Mouse (Mus musculus): Measurements from ENCODE around the gene Enc1.

Gene Enc1

DNA sequence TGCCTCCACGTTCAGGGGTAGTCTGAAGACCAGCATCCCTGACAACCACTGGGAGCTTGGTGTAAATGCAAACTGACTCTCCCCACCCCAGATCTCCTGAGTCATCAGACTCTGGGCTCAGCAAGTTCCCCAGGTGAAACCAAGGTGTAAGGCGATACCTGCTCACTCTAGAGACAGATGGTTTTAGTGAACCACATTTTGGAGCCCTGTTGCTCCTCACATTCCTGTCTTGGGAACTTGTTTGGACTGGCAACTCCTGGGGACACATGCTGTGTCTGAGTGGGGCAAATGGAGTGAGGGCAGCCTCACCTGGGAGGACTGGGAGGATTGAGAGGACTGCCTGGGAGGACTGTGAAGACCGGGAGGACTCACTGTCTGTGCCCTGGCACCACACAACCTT, 13.1 kb upstream of the Enc1 start:
- DNase-seq (ENCODE audit: low spot score): no peak

DNA sequence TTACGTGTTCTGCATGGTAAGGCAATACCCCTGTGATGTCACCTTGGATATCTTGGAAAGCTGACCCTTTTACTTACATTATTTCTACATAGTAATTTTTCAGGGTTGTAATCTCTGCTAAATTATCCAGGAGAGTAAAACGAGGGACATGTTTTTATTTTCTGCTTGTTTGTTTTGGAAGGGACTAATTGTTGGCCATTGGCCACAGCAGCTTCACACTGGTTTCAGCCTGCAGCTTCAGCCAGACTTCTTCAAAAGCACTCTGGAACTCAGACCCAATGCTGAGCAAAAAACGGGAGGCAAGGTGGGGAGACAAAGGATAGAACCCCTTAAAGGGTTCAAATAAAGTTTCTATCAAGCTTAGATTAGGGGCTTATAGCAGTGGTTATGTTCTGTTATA, 10.8 kb upstream of the Enc1 start:
- no peak for DNase-seq (ENCODE audit: low spot score)

DNA sequence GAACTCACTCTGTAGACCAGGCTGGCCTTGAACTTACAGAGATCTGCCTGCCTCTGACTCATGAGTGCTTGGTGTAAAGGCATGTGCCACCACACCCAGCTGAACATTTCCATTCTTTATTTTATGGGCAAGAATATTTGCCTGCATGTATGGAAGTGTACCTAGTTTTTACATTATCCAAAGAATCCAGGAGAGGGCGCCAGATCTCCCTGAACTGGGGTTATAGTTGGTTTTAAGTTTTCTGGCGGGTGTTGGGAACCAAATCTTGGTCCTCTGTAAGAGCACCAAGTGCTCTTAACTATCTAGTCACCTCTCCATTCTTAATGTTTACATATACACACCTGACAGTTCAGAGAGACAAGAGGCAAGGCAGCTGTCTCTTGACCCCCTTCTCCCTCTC, 7.8 kb upstream of the Enc1 start:
- no peak for DNase-seq (ENCODE audit: low spot score)

DNA sequence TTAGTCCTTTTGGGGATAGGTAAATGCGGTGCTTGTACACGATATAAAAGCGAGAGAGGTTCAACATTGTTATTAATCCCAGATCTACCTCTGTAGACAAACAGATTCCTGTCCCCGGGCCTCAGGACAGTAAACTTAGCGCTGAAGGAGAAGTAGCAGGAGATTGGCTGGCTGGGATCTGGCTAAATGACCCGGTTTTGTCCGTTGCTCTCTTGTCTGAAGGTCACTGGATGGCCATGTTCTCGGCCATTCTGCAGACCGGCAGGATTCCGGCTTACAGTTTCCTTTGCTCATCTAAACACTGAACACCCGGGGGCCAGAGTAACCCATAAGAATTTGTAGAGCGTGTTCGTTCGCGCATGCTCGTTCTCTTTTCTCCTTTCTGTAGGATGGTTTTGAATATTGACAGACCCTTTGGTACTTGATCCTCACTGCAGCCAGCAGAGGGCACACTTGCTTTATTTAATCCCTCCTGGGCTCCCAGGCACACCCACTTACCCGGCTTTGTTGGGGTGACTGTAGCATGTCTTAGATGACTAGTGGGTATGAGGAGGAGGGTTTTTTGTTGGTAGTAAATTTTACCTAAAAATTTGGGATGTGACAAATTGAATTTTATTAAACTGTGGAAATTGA, 6.0 kb upstream of the Enc1 start:
- DNase-seq (ENCODE audit: low spot score): peak; percentile 83

DNA sequence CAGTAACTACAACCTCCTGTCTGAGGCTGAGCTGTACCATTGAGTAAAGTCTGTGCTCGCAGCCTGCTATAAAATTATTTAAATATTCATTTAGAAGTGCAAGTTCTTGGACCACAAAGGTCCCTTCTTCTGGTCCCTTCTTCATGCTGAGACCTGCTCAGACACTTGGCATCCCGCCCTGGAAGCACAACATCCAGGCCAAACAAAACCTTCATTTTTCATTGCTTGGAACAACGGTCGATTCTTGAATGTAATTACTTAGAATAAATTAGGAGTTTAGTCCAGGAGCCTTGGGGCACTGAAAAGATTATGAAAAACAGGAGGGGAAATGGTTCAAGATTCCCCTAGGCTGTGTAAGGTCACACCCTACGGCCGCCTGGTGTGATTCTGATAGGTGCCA, 5.0 kb upstream of the Enc1 start:
- DNase-seq (ENCODE audit: low spot score): no peak

DNA sequence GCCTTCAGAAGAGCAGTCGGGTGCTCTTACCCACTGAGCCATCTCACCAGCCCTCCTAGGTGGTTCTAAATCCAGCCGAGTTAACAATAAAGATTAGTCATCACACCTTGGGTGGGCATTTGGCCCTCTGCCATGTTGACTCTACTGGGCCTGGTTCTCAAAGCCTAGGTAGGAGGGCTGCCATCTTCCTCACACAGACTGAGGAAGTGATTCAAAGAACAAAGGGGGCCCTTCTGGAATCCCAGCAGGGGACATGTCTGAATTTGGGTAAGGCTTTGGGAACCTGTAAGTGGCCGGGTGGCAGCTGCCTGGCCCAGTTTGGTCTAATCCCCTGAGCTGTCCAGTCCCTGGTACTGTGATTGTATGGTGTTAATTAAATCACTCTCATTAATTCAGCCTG, 3.2 kb upstream of the Enc1 start:
- no peak for DNase-seq (ENCODE audit: low spot score)

DNA sequence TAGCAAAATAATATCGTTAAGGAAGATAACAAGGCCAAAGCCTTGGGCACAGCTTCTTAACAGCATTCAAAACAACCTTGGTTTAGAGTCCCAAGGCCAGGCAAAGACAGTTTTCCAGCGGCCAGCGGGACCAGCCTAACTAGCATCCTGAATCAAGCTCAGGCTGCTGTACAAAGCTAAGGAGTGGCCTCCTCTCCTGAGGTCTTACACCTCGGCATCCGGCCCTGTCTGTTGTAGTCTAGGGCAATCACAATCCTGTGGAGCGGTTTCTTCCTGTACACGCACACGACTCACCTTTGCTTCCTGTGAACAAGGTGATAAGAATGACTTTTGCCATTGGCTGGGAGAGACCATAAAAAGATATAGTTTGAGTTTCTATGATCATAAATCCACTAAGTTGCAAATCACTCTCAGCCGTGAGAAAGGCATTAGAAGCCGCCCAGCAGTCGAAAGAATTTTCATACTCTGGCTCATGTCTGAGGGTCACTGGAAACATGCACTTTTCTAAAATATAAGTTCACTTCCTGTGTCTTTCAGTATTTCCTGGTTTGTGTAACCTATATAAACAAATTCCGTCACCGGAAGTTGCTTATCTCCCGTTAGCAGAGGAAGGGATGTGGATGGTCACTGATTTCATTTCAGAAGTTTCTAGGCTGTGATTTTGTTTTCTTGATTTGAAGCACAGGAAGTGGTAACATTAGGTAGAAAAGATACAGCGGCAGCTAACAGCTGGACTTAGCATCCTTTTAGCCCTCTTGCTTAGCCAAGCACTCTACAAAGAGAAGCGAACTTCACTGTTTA, 2.5 kb upstream of the Enc1 start:
- no peak for DNase-seq (ENCODE audit: low spot score)

DNA sequence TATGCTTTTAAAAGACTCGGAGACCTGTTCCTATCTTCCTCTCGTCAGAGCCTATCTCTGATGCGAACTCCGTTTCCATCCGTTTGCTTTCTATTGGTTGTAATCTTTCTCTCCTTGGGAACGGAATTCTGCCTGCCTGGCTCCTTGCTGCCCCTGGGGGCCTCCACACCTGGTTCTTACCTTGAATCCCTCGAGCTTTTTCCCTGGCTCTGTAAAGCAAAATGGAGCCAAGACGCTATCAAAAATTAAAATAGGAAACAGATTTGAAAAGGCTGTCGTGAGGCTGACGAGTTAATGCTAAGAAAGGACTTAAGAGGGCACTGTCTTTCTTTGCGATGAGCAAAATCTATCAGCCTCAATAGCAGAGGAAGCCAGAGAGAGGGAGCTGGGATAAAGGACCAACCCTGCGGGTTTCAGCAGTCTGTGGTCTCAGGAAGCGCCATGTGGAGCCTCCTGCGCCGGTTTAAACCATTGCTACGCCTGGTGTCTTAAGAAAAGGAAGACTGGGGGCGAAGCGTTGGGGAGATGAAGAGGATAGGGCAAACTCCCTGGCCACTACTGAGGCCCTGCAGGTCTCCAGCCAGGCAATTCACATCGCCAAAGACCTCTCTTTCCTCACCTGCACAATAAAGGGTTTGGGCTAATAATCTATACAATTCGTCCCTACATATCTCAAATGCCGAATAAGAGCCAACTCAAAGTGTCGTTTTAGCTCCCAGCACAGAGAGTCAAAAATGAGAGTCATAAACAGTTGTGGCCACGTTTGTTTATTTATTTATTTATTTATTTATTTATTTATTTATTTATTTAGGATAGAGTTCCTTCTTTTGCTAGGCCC, 1.3 kb upstream of the Enc1 start:
- peak; percentile 43 for DNase-seq (ENCODE audit: low spot score)

DNA sequence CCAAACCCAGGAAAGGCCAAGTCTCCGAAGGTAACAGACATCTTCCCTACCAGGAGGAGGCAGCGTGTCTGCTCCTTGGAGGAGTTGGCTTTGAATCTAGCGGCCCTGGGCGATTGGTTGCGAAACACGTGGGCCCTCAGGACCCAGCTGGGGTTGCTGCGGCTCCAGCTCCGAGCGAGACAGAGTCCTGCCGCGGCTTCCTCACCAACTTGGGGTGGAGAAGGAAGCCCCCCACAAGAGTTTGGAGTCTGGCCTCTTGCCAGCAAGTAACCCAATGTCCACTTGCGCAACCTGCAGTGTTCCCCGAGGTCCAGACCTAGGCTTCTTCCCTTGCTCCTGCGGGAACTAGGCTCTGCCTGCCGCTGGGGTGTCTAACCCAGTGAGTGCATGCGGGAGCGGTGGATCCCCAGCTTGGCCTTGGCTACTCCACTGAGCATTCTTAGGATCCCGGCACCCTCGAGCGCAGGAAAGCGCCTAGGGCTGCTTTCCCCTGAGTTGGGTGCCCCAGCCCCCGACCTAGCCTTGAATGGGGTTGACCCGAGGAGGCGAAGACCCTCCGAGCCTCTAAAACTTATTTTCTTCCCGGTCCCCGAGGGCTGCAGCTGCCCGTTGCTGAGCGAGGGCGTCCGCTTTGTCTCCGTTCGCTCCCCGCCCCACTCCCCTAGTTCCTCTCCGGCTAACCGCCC, 483 bp upstream of the Enc1 start:
- DNase-seq (ENCODE audit: low spot score): peak; percentile 80

DNA sequence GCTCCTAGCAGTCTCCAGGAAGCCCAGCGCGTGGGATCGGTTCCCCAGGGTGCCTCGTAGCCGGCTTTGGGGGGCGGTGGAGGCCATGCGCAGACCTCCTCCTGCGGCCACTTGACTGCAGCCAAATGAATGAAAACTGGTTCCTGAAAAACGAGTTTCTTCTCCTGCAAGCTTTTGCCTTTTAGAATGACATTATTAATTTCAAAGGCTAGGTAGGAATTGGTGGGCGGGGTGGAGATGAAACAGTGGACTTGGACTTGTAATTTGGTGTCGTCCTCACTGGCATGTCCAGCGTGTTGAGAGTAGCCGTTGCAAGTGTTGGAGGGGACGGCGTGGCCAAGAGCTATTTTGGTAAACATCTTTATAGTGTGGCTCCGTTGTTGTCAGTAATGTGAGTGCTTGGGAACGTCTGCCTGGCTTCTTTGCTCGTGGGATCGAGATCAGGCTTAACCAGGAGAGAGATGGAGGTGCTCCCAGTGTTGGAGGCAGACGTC, 929 bp downstream of the Enc1 start:
- DNase-seq (ENCODE audit: low spot score): no peak

DNA sequence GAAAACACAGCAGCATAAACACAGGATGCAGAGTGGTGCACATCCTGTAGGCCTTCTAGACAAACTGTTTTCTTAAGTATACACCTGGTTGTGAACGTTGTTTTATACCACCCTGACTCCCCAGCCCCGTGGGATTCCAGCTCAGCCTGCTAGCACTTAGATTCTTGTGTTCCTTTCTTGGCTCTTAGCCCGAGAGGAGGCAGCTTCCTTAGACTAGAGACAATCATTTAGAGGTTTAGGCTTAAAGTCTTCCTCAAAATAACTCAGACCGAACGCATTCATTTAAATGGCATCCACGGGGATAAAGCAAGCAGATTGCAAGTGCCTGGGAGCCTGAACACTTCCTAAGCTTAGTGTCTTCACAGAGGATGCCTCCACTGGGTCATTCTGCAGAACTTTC, 1.8 kb downstream of the Enc1 start:
- no peak for DNase-seq (ENCODE audit: low spot score)

DNA sequence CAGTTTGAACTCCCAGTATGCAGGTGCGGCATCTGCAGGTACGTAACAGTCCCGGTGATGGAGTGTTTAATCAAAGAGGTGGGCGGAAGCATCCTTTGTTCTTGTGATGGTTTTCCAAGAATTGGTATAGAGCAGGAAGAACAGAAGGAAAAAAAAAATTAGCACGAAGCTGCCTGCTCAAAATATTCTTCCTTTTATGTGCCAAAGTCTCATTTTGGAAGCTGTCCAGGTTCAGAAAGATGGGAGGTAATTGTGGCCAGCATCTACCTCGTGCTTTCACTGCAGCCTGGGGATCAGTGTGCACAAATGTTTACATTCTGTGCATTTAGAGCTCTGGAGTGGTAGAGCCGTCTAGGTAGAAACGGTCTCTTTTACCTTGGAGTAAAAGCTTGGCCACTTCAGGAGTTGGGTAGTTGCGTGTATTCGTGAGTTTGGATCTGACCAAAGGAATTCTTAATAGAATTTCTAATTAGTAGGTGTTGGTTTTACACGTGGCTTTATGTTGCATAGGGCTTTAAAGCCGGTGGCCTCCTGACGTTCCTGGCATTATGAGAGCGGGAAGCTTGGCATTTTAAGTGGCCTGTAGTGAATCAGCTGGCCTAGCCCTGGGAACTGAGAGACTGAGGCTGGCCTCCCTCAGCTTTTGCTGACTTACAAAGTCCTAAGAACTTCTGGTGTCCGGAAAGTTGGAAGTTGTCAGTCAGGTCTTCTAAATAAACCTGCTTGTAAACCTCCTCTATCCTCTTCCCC, 3.2 kb downstream of the Enc1 start:
- DNase-seq (ENCODE audit: low spot score): no peak

DNA sequence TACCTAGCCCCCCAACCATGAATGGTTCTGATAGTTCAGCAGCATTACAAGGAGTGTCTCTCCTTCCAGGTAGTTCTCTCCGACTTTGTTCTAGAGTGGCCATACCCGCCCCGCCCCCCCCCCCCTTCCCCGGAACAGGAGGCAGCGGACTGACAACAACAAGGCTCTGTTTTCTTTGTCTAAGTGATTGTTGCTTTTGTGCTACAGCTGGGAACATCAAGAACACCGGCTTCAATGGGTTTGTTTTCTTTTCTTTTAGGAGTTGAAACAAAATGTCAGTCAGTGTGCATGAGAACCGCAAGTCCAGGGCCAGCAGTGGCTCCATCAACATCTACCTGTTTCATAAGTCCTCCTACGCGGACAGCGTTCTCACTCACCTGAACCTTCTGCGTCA, 3.8 kb downstream of the Enc1 start:
- no peak for DNase-seq (ENCODE audit: low spot score)

DNA sequence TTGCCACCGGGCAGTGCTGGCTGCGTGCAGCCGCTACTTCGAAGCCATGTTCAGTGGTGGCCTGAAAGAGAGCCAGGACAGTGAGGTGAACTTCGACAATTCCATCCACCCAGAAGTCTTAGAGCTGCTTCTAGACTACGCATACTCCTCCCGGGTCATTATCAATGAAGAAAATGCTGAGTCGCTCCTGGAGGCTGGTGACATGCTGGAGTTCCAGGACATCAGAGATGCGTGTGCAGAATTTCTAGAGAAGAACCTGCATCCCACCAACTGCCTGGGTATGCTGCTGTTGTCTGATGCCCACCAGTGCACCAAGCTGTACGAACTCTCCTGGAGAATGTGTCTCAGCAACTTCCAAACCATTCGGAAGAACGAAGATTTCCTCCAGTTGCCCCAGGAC, 4.3 kb downstream of the Enc1 start:
- DNase-seq (ENCODE audit: low spot score): no peak

DNA sequence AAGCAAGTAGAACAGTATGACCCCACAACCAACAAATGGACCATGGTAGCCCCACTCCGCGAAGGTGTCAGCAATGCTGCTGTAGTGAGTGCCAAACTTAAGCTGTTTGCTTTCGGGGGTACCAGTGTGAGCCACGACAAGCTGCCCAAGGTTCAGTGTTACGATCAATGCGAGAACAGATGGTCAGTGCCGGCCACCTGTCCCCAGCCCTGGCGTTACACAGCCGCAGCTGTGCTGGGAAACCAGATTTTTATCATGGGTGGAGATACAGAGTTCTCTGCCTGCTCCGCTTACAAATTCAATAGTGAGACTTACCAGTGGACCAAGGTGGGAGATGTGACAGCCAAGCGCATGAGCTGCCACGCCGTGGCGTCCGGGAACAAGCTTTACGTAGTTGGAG, 5.3 kb downstream of the Enc1 start:
- no peak for DNase-seq (ENCODE audit: low spot score)

DNA sequence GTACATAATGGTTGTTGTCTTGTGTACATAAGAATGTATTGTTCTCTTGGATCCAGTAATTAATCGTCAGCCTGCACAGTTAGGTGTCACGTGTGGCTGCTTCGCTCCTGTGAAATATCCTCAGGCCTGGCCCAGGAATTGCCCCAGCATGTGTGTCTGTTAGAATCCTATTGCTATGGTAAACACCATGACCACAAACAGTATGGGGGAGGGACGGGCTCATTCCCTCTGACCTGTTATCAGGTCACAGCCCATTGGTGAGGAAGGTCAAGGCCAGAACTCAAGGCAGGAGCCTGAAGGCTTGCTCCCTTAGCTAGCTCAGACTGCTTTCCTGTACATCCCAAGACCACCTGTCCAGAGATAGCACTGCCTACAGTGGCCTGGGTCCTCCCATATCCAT, 6.8 kb downstream of the Enc1 start:
- DNase-seq (ENCODE audit: low spot score): no peak

DNA sequence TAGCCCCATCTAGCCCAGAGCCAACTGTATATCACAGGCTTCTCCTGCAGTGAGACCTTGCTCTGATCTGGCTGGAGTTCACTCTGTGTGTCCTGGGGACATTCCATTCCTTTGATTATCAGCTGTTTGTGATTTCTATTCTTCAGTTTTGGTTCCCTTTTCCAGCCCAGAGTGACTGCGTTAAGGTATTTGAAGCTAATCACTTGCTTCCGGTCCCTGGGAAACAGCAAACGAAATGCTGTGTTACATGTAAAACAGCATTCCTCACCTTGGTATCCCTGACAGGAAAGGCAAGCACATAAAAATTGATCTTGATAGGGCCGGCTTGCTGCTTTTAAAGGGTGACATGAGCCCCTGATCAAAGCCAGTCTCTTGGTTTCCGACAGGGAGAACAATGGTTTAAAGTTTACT, 8.2 kb downstream of the Enc1 start:
- no peak for DNase-seq (ENCODE audit: low spot score)

DNA sequence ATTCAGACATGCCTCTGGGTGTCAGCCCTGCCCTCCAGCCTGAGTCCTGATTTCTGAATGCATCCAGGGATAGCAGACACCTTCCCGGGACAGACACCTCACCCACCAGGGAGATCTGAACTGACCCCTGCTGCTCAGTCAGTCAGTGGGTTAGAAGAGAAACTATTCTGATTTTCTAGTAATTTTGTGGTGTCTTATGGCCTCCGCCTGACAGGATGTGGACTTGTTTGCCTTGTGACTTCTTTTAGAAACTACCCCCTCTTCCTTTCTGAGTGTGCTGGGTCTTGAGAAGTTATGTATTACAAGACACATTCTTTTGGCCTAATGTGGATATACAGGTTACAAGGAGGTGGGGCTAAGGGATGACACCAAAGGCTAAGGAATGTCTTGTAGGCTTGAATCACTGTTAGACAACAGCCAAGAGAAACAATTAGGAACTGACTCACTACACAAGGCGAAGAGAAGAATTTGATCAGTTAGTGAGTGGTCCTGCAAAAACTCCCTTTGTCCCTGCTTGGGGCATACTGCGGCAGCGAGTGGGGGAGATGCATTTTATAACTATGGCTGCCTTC, 8.7 kb downstream of the Enc1 start:
- DNase-seq (ENCODE audit: low spot score): no peak

DNA sequence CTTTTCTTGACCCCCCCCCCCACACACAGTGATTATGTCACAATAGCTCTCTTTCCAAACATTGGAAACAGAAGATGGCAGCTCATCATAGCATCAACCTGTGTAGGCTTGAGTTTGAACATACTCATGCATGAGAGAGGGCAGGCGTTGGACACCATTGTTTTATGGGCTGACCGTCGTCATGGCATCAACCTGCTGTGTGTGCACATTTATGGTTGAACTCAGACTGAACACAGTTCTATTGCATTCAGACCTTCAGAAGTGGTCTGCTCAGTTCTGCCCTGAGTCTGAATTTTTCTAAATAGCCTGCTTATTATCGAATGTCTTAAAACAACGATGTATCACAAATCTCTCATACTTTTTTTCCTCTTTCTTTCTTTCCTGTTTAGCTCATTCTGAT, 9.2 kb downstream of the Enc1 start:
- no peak for DNase-seq (ENCODE audit: low spot score)

DNA sequence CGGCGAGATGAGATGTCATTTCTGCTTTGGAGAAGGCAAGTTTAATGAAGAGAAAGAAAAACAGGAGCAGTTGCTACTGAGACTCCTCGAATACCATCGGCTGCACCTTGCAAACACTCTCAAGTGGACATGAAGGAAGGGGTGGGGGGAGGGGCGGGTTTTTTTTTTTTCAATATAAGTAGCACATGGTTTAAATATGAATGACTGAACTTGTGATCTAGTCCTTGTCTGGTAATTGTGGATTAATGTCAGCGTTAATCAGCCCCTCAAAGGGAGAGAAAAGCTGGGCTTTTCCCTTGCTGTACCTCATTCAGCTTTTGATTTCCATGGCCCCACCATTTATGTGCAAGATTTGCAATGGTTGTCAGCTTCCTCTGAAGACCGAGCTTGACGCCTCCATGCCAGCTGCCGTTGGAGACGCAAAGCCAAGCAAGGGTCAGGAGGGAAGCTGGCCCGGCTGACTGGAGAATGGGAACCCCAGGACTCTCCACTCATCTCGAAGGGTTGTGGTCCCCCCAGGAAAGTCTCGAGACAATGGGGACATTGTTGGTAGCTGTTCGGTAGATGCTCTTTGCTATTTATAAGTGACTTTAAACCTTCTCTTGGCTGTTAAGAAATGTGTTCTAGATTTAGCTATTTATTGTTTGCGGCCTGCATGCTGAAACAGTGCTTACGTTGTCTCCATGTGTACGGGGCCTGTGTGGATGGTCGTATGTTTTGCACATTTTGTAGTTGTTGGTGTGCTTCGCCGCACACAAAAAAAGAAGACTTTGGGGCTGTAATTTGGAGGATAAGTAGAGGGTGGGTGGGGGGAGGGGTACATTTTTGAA, 9.9 kb downstream of the Enc1 start:
- no peak for DNase-seq (ENCODE audit: low spot score)

All from urinary bladder, postnatal 14 days (tissue).